Mouse (Mus musculus) heart, embryonic 16.5 days (tissue): ENCODE measurements at regions not wholly inside any gene's neighbourhood (a gene's known extent, or its start where the extent isn't known, plus 50 kb on each side); places are given as distances from the start of the nearest gene placed in this dataset.
A peak's percentile ranks its signal among the peaks of the same experiment; 100 is the strongest.
"Not testable (repeated sequence)": the region's sequence is repeated elsewhere in the genome, so short reads cannot be mapped to it uniquely, and the experiment has no call there.

ENCODE experiments used
- ATAC-seq: fragments of 200-750 bp; cut with Nextera tagmentation; replicated peaks from 2 replicates; pipeline ENCODE4 v1.8.0; 2017; ENCODE audit warnings: moderate number of reproducible peaks; ENCODE audit not compliant: insufficient read depth, low FRiP score; ENCODE audit errors: extremely low read depth
- H3K27ac ChIP-seq: fragments of 300-500 bp; sonication (generic); 2 replicates; pipeline ENCODE4 v1.5.1; 2014; ENCODE audit warnings: mild to moderate bottlenecking, low read length, control low read depth, moderate library complexity
- H3K27me3 ChIP-seq: fragments of 300-500 bp; sonication (generic); 2 replicates; pipeline ENCODE4 v1.6.1; 2014; ENCODE audit warnings: low read length, mixed read lengths; ENCODE audit not compliant: control insufficient read depth, insufficient read depth
- H3K36me3 ChIP-seq: fragments of 300-500 bp; sonication (generic); 2 replicates; pipeline ENCODE4 v1.6.1; 2014; ENCODE audit not compliant: control insufficient read depth, insufficient read depth
- H3K4me1 ChIP-seq: fragments of 300-500 bp; sonication (generic); 2 replicates; pipeline ENCODE4 v1.6.1; 2014; ENCODE audit warnings: low read length, mixed read lengths; ENCODE audit not compliant: control insufficient read depth, insufficient read depth
- H3K4me2 ChIP-seq: fragments of 300-500 bp; sonication (generic); 2 replicates; pipeline ENCODE4 v1.6.1; 2014; ENCODE audit warnings: low read depth, mild to moderate bottlenecking, control low read depth, low read length
- H3K4me3 ChIP-seq: fragments of 300-500 bp; sonication (generic); 2 replicates; pipeline ENCODE4 v1.5.1; 2014; ENCODE audit warnings: mild to moderate bottlenecking, control low read depth, low read length
- H3K9ac ChIP-seq: fragments of 300-500 bp; sonication (generic); 2 replicates; pipeline ENCODE4 v1.6.1; 2014; ENCODE audit warnings: low read length, control low read depth
- H3K9me3 ChIP-seq: fragments of 300-500 bp; sonication (generic); replicated peaks from 2 replicates; pipeline ENCODE4 v1.6.1; 2016; ENCODE audit warnings: low read length; ENCODE audit not compliant: control insufficient read depth
- WGBS: fragments of 180-500 bp; shearing (Covaris S2); extraction: QIAGEN DNeasy Blood & Tissue Kit; methylation state at CpG from one replicate; pipeline ENCODE4 v1.1.7; 2014; 5-methylcytosine and 5-hydroxymethylcytosine counted together

DNA sequence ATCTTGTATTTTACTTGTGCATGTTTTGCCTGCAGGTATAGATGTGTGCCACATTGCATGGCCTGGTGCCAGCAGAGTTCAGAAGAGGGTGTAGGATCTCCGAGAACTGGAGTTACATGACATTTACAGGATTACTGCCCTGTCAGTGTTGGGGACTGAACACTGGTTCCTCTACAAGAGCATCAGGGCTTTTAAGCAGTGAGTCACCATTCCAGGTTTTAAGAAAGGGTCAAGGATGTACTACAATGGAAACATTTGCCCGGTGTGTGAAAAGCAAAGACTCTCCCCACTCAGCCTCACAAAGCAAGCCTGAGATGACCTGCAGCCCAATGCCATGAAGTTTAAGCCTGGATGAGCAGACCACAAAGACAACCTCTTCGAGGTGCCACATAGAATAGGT is 137.0 kb downstream of the Srek1 start:
- Histone ChIP-seq H3K4me2 (no peak overlapping the region), H3K9ac (no peak overlapping the region), H3K9me3 (no peaks in the 10 kb centered on the region), H3K27me3 (no peaks in the 10 kb centered on the region), H3K27ac (no peak overlapping the region), H3K4me1 (no peaks in the 10 kb centered on the region), H3K4me3 (no peak overlapping the region), H3K36me3 (no peaks in the 10 kb centered on the region)
- WGBS, result 75% methylated on average over 3 of the region's 3 CpGs
- ATAC-seq, result no peak

DNA sequence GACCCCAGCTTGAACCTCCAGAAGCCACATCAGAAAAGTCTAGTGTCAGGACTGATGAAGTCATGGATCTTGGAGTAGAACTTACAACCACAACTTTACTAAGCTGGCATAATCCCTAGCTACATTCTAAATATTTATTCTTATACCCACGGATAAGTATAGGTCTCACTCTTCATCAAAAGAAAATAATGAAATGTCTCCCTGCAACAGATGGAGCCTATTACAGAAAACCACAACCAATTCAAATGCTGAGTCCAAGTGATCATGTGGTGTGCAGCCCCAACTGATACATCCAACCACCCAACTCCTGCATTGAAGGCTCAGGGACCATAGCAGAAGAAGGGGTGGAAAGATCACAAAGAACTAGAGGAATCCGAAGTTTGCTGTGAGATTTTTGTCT is 137.8 kb downstream of the Srek1 start:
- ATAC-seq, result no peak
- Histone ChIP-seq H3K36me3 (no peaks in the 10 kb centered on the region), H3K4me1 (no peaks in the 10 kb centered on the region), H3K9ac (no peak overlapping the region), H3K27ac (no peak overlapping the region), H3K4me2 (no peak overlapping the region), H3K27me3 (no peaks in the 10 kb centered on the region), H3K4me3 (no peak overlapping the region), H3K9me3 (no peaks in the 10 kb centered on the region)
- WGBS, result 79% methylated on average over 2 of the region's 2 CpGs

DNA sequence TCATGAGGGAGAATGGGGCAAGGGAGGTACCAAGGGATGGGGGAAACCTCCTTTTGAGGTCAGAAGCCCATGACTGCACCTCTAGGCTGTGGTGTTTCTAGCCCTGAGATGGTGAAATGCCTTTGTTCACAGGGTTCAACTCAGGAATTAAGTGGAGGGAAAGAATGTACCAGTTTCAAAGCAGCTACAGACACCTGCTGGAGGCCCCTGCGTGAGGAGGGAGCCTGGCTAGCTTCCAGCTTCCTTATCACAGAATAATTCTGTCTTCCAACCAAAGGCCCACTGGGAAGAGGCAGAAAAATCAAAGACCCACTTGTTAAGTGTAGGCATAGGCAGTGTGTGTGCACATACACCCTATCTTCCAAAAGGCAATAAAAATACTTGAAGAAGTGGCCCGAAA is 150.6 kb downstream of the Srek1 start:
- Histone ChIP-seq H3K9ac (no peak overlapping the region), H3K27ac (no peak overlapping the region), H3K36me3 (no peaks in the 10 kb centered on the region), H3K9me3 (no peaks in the 10 kb centered on the region), H3K27me3 (no peaks in the 10 kb centered on the region), H3K4me3 (no peak overlapping the region), H3K4me1 (no peaks in the 10 kb centered on the region), H3K4me2 (no peak overlapping the region)
- 49% methylated on average over 2 of the region's 2 CpGs for WGBS
- ATAC-seq, result no peak

DNA sequence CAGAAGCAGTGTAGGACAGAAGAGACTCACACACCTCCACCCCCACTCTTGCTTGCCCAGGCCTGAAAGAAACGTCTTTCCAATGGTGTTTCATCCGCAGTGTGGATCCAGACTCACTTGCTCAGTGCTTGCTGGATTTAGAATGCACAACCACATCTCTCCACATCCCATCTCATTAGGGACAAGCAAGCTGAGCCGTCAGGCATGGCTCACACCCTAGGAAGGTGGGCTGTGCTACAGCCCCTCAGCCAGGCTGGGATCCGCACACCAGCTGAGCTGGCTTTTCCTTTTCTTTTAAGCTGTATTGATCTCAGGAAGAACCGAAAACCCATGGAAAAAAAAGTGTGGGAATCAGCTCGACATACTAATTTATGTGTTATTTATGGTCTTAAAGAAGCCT is 151.1 kb downstream of the Srek1 start:
- ATAC-seq, result no peak
- no peaks in the 10 kb centered on the region for H3K4me1 ChIP-seq
- no peak overlapping the region for H3K4me3 ChIP-seq
- H3K36me3 ChIP-seq, result no peaks in the 10 kb centered on the region
- no peak overlapping the region for H3K9ac ChIP-seq
- no peaks in the 10 kb centered on the region for H3K27me3 ChIP-seq
- 72% methylated on average over 6 of the region's 6 CpGs for WGBS
- H3K27ac ChIP-seq, result no peak overlapping the region
- H3K4me2 ChIP-seq, result no peak overlapping the region
- H3K9me3 ChIP-seq, result no peaks in the 10 kb centered on the region

DNA sequence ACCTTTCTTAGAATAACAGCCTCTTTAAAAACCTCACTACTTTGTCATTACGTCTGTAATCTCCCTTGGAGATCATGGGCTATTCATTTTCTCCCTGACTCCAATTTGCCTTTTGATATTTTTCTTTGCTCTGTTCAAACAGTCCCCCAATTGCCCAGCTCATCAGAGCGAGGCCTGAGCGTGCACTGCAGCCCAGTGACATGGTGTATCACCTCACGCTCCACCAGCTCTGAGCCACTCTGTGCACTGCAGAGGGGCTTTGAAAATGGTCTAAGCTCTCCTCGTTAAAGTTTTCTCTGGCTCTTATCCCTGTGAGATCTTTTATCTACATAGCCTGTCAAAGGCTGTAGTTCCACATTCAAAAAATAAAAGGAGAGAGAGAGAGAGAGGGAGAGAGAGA is 152.1 kb downstream of the Srek1 start:
- no peaks in the 10 kb centered on the region for H3K9me3 ChIP-seq
- H3K4me3 ChIP-seq, result no peak overlapping the region
- no peak overlapping the region for H3K9ac ChIP-seq
- WGBS, result 50% methylated on average over 5 of the region's 5 CpGs
- no peak overlapping the region for H3K4me2 ChIP-seq
- H3K27me3 ChIP-seq, result no peaks in the 10 kb centered on the region
- ATAC-seq, result no peak
- no peak overlapping the region for H3K27ac ChIP-seq
- no peaks in the 10 kb centered on the region for H3K36me3 ChIP-seq
- H3K4me1 ChIP-seq, result no peaks in the 10 kb centered on the region

DNA sequence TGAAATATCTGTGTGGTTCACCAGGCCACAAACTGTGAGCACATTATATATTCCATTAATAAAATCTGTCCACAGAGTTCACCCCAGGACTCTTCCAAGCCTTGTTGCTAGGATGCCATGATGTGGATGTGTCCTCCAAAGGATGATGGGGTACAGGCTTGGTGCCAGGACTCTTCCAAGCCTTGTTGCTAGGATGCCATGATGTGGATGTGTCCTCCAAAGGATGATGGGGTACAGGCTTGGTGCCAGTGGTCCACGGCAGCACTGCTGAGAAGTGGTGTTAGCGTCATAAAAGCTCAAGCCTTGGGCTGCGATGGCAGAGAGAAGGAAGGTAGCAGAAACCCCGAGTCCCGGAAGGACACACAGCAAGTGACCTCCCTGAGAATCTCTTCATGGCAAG is 153.4 kb downstream of the Srek1 start:
- H3K4me1 ChIP-seq, H3K27me3 ChIP-seq, H3K27ac ChIP-seq, H3K4me3 ChIP-seq, H3K9ac ChIP-seq, H3K36me3 ChIP-seq, H3K9me3 ChIP-seq, ATAC-seq, H3K4me2 ChIP-seq: not testable (repeated sequence)
- 91% methylated on average over 5 of the region's 5 CpGs for WGBS

DNA sequence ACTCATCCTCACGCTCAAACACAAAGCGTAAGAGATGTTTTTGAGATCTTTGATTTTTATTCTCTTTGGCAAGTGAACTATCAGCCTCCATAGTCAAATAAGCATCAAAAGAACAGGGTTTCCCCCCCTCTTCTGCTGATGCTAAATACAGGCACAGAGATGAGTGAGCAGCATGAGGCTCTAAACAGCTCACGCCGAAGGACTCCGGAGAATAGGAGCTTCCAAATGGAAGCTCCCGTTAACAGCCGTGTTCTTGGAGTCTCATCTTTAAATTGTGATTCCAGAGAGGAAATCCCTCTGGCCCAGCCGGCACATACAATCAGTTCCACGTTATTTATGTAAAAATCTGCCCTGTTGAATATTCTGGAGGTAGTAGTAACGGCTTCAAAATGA is 161.1 kb downstream of the Srek1 start:
- no peak for ATAC-seq
- Histone ChIP-seq H3K27ac (no peak overlapping the region), H3K36me3 (no peaks in the 10 kb centered on the region), H3K9me3 (no peaks in the 10 kb centered on the region), H3K4me2 (no peak overlapping the region), H3K4me3 (no peak overlapping the region), H3K27me3 (no peaks in the 10 kb centered on the region), H3K4me1 (peaks cover 2% of the 10 kb centered on the region; the same call in 1 of the 2 replicates), H3K9ac (no peak overlapping the region)
- 72% methylated on average over 10 of the region's 10 CpGs for WGBS

DNA sequence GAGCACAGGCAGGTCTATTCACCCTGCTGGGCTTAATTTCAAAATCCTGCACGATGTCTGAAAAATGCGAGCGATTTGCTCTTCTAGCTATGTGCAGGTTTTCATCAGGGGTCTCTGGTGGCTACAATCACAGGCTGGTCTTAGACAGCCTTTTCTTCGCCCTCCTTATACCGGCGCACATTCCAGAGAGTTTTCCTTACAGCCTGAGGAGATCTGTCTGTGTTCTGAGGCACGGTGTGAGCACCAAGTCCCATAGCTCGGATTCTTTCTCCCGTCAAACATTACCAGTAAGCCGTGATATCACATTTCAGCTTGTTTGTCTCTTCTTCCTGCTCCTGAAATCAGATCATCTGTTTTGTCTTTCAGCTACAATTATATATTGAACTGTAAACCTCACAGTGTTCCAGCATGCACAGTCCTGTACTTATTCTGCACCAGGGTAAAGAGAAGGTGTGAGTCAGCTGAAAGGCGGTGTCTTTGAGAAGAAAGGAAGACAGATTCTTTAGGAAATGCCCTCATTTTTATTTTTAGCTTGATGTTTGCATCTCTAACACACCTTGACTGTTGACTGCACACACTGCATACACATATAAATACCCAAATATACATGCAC is 161.6 kb downstream of the Srek1 start:
- peak overlapping the region; percentile 29; the same call in 1 of the 2 replicates for H3K4me2 ChIP-seq

DNA sequence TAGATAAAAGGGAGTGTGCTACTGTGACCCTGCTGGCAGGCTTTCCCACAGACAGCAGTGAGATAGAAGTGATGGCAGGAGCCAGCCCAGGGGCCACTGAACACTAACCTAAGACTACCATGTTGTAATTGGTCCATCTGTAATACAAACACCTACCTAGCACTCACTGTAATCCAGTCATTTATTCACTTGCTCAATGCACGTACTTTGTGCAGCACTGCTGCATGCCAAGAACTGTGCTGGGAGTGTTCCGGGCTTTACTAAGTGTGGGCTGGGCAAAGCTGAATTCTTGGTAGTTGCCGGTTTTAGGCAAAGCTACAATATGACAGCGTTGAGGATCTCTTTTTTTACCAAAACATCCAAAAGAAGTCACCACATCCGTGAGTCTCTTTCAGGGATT is 172.1 kb downstream of the Srek1 start:
- H3K36me3 ChIP-seq, result no peaks in the 10 kb centered on the region
- no peak overlapping the region for H3K9ac ChIP-seq
- H3K27me3 ChIP-seq, result no peaks in the 10 kb centered on the region
- no peak overlapping the region for H3K4me2 ChIP-seq
- no peak overlapping the region for H3K27ac ChIP-seq
- no peak for ATAC-seq
- 83% methylated on average over 5 of the region's 5 CpGs for WGBS
- no peaks in the 10 kb centered on the region for H3K4me1 ChIP-seq
- H3K9me3 ChIP-seq, result no peaks in the 10 kb centered on the region
- H3K4me3 ChIP-seq, result no peak overlapping the region

More for the DNA sequence above, 161.6 kb downstream of the Srek1 start:
- Histone ChIP-seq H3K4me3 (no peak overlapping the region), H3K27me3 (no peaks in the 10 kb centered on the region), H3K27ac (no peak overlapping the region), H3K36me3 (no peaks in the 10 kb centered on the region), H3K4me1 (peaks cover 2% of the 10 kb centered on the region; the same call in 1 of the 2 replicates), H3K9me3 (no peaks in the 10 kb centered on the region), H3K9ac (no peak overlapping the region)
- no peak for ATAC-seq
- WGBS, result 44% methylated on average over 11 of the region's 11 CpGs
